Mouse (Mus musculus) large intestine, adult 2 months (tissue): Measurements from ENCODE around the gene Tbc1d7. TPM values are rescaled to one million over a fixed set of nuclear protein-coding genes. Genes with fewer than 3 reads are reported as not detected.

Experiments
- polyA plus RNA-seq: library from polyadenylated mRNA; depleted of rRNA; stranded (reverse); fragments of >200 nt; gene quantifications from 2 replicates; pipeline ENCODE4 v1.2.3, GENCODE M21; 2012; rRNA removed

Gene Tbc1d7
- polyA plus RNA-seq, 1 experiment = 7.9 TPM

Other genes with a start within 250 kb of the Tbc1d7 start
- 1.2 and 2.5 TPM in 2 replicates for gene Gfod1, start 132.7 kb upstream of the Tbc1d7 start, polyA plus RNA-seq
- gene Sirt5, start 194.0 kb upstream of the Tbc1d7 start, polyA plus RNA-seq = 4.0 and 6.0 TPM in 2 replicates
- 27.7 and 40.1 TPM in 2 replicates for gene Nol7, start 226.9 kb upstream of the Tbc1d7 start, polyA plus RNA-seq